Mouse (Mus musculus) urinary bladder, postnatal 10 days (tissue): ENCODE results near the gene Hopx.

Experiments used
- DNase-seq: peaks from one replicate; pipeline ENCODE4 v3.0.0; 2022; ENCODE audit warnings: low spot score

The Hopx gene

DNA sequence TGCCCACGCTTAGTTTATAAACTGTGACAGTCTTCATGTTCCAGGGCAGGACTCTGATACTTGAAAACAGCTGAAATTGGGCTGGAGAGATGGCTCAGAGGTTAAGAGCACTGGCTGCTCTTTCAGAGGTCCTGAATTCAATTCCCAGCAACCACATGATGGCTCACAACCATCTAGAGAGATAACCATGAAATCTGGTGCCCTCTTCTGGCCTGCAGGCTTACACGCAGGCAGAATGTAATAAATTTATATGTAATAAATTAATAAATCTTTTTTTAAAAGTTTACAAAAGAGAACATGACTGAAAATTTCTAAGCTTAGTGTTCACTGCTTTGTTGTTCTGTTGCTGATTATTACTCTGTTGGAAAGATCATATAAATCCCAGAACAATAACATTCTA lies 43.9 kb downstream of the Hopx start:
- no peak for DNase-seq

DNA sequence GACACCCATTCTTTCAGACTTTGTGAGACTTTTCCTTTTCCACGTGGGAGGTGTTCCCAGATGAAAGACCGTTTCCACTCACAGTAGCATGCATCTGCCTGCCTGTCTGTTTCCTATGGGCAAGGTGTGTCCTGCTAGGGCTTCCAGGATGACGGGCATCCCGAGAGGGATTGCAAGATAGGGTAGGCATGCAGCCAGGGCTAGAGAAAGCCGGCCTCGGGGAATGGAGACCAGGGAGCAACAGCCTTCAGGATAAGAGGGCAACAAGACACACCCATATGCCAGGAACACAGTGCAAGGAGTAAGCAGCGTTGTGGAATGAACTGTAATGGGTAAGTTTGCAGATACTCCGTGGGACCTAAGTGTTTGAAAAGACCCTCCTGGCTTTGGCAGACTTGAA lies 47.6 kb downstream of the Hopx start:
- no peak for DNase-seq

- peak; percentile 22 for DNase-seq
Observed at GRCm38 (mm10) chr5:77061372-77062038, 53.4 kb downstream of the Hopx start.

DNA sequence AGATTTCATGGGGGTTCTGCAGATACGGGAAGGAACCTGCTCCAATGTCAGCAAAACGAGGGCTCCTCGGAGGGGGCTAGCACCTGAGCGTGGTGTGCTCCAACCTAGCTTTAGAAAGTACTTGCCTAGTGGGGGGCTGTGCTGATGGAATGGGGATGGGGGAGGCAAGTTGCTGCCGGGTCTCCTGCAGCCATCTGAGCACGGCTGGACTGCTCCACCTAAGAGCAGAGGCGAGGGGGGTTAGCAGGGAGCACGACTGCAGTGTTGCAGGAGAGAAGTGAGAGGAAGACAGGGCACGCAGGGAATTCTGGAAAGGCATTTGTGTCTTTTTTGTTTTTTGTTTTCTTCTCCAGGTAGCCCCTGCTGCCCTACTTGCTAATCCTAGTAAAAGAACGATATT lies 54.6 kb downstream of the Hopx start:
- DNase-seq, result no peak

- no peak for DNase-seq
Observed at GRCm38 (mm10) chr5:77056881-77057440, 58.0 kb downstream of the Hopx start.

- no peak for DNase-seq
Observed at GRCm38 (mm10) chr5:77052616-77053015, 62.3 kb downstream of the Hopx start.

GRCm38 (mm10) chr5:77044362-77044761 lies 70.6 kb downstream of the Hopx start:
- DNase-seq, result no peak

GRCm38 (mm10) chr5:77039391-77039790 lies 75.5 kb downstream of the Hopx start:
- DNase-seq, result no peak

DNA sequence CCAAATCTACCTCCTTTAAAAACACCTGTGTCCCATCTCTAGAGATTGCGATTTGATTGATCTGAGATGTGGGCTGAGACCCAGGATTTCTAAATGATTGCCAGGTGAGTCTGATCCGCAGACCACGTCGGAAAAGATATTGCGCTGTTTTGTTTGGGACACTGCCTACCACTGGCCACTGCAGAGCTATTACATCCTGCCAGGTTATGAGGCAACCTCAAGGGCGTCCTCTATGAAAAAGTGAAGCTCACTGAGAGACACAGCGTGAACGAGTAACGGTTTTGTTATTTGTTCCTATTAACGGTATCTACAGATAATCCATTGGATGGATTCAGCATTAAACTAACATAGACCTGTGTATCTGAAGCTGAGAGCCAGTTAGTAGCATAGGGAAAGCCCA lies 76.5 kb downstream of the Hopx start:
- DNase-seq, result no peak
